Mouse (Mus musculus) ovary, postnatal 14 days (tissue): ENCODE measurements around the gene Muc13.

ENCODE experiments used
- DNase-seq: peaks from one replicate; pipeline ENCODE4 v3.0.0; 2022; ENCODE audit warnings: low spot score

Muc13 gene

GRCm38 (mm10) chr16:33824603-33825002, 30.8 kb downstream of the Muc13 start:
- DNase-seq: no peak

- no peak for DNase-seq
Measured at GRCm38 (mm10) chr16:33828496-33828895, 34.7 kb downstream of the Muc13 start.

GRCm38 (mm10) chr16:33829301-33829831, 35.5 kb downstream of the Muc13 start, which contains the start of gene Itgb5:
Gene Itgb5, plus strand, starts transcription at chr16:33829665.
- peak; percentile 58 for DNase-seq

GRCm38 (mm10) chr16:33829842-33830511, 36.1 kb downstream of the Muc13 start:
- no peak for DNase-seq

- DNase-seq: no peak
Measured at GRCm38 (mm10) chr16:33830512-33831105, 36.8 kb downstream of the Muc13 start.

- DNase-seq: no peak
Measured at GRCm38 (mm10) chr16:33832057-33832456, 38.2 kb downstream of the Muc13 start.

GRCm38 (mm10) chr16:33832728-33833428, 39.0 kb downstream of the Muc13 start:
- DNase-seq: no peak

GRCm38 (mm10) chr16:33833429-33833753, 39.6 kb downstream of the Muc13 start:
- no peak for DNase-seq

- DNase-seq: no peak
Measured at GRCm38 (mm10) chr16:33833781-33834482, 40.1 kb downstream of the Muc13 start.

- no peak for DNase-seq
Measured at GRCm38 (mm10) chr16:33836676-33837075, 42.8 kb downstream of the Muc13 start.

GRCm38 (mm10) chr16:33837191-33837590, 43.4 kb downstream of the Muc13 start:
- DNase-seq: no peak

GRCm38 (mm10) chr16:33840616-33841015, 46.8 kb downstream of the Muc13 start:
- DNase-seq: no peak

- DNase-seq: no peak
Measured at GRCm38 (mm10) chr16:33842081-33842880, 48.4 kb downstream of the Muc13 start.

- DNase-seq: no peak
Measured at GRCm38 (mm10) chr16:33844150-33844611, 50.3 kb downstream of the Muc13 start.

- DNase-seq: no peak
Measured at GRCm38 (mm10) chr16:33844866-33845265, 51.0 kb downstream of the Muc13 start.

- DNase-seq: no peak
Measured at GRCm38 (mm10) chr16:33853271-33853670, 59.4 kb downstream of the Muc13 start.

- no peak for DNase-seq
Measured at GRCm38 (mm10) chr16:33858766-33859165, 64.9 kb downstream of the Muc13 start.

GRCm38 (mm10) chr16:33859380-33859779, 65.5 kb downstream of the Muc13 start:
- DNase-seq: no peak

- no peak for DNase-seq
Measured at GRCm38 (mm10) chr16:33859988-33860700, 66.3 kb downstream of the Muc13 start.

- no peak for DNase-seq
Measured at GRCm38 (mm10) chr16:33862406-33862805, 68.6 kb downstream of the Muc13 start.
